Mouse (Mus musculus): Measurements from ENCODE around the gene Ttc9b. TPM values are rescaled to one million over a fixed set of nuclear protein-coding genes. Genes with fewer than 3 reads are reported as not detected.
A peak's percentile ranks its signal among the peaks of the same experiment; 100 is the strongest.
"Not testable (repeated sequence)": the region's sequence is repeated elsewhere in the genome, so short reads cannot be mapped to it uniquely, and the experiment has no call there.

Gene Ttc9b
- total RNA-seq, 2 experiments from 2014 or later: 80.0 to 91.0 TPM

DNA sequence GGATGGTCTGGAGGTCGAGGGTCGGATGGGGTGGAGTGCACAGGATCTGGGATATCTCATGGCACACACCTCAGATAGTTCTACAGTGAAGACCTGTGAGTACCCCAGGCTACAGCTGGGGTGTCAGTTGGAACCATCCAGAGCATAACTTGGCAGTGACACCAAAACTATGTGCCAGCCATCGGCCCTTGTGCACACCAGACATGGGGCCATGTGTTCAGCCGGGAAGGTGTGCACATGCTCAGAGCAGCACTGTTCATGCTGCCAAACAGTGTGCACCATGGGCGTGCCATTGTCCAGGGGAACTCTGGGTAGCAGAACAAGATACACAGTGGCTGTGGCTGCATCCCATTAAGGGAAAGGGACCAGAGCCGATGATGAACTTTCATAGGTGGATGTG is 19.0 kb upstream of the Ttc9b start:
- intact Hi-C loops (cut with DNase I): no loop called here
- no peak for DNase-seq

DNA sequence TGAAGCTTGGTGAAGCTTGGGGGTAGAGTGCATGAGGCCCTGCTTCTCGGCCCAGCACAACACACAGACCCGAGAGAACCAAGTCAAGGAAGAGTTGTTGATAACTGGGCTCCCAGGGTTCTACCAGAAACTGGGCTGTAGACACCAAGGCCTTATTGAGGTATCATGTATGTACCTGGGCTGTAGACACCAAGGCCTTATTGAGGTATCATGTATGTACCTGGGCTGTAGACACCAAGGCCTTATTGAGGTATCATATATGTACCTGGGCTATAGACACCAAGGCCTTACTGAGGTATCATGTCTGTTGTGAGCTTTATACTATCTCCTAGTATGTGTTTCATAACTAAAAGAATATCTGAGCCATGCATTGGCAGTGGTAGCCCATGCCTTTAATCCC is 18.6 kb upstream of the Ttc9b start:
- intact Hi-C loops (cut with DNase I); DNase-seq: not testable (repeated sequence)

DNA sequence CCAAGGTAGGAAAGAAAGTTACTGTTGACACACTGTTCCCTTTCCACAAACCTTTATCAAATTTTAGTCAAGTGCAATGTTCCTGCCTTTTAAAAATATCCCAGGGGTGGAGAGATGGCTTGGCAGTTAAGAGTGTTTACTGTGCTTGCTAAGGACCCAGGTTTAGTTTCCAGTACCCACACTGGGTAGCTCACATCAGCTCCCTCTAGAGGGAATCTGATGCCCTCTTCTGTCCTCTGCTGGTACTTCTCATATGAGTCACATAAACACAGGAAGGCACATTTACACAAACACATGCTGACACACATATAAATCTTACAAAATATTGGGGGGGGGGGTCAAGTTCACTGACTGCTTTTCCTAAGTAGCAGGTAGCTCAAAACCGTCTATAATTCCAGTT is 9.2 kb upstream of the Ttc9b start:
- intact Hi-C loops (cut with DNase I): no loop called here
- DNase-seq: no peak

DNA sequence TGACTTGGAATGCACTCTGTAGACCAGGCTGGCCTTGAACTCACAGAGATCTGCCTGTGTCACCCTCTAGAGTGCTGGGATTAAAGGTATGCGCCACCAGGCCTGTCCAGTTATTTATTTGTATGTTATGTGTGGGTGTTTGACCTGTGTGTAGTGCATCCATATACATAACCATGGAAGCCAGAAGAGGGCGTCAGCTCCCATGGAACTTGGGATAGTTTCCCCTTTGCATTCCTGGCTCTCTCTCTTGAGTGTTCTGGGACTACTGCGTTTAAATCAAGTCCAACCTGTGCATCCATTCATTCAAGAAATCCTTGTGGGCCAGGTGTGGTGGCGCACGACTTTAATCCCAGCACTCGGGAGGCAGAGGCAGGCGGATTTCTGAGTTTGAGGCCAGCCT is 7.2 kb upstream of the Ttc9b start:
- DNase-seq: no peak
- intact Hi-C loops (cut with DNase I): no loop called here

DNA sequence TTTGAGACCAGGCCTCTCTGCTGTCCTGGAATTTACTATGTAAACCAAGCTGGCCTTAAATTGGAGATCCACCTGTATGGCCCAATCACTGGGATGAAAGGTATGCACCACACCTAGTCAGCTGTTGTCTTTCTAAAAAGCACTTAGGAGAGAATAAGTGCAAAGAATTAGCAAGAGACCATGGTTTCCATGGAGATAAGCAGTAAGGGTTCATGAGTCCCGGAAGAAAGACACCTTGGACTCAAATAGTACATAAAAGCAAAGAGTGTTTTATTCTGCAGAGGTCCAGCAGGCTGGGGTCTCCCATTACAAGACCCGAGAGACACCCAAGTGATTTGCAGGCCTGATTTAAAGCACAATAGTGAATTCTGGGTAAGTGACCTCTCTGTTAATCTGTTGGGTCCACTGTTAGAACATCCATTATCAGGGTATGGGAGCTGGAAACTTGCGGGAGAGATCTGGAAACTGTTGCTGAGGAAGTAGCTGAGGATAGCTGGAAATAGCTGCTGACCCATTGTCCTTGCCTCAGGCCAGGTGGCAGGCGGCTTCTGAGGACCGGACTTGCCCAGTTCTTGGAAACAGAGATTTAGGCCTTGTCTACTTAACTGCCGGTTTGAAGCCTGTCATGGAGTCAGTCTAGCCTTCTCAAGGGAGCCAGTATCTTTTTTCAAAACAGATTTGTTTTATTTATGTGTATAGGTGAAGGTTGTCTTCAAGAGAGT is 6.3 kb upstream of the Ttc9b start:
- intact Hi-C loops (cut with DNase I): no loop called here
- DNase-seq: no peak

DNA sequence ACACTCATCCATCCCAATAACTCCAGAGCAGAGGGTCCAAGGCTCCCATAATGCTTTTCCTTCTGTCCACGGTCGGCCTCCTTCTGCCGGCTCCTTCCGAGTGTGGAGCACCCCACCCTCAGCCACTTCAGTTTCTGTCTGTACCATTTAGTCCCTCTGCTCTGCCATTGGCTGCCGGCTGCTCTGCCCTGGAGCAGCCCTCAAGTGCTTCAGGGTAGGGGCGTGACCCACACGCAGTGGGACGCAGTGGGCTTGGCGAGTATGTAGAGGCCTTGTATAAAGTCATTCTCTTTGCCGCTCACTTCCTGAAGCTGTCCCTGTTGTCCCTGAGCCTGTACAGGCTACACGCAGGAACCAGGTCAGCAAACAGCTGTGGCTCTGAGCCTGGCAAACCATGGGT is 4.0 kb upstream of the Ttc9b start:
- intact Hi-C loops (cut with DNase I): no loop called here
- no peak for DNase-seq

DNA sequence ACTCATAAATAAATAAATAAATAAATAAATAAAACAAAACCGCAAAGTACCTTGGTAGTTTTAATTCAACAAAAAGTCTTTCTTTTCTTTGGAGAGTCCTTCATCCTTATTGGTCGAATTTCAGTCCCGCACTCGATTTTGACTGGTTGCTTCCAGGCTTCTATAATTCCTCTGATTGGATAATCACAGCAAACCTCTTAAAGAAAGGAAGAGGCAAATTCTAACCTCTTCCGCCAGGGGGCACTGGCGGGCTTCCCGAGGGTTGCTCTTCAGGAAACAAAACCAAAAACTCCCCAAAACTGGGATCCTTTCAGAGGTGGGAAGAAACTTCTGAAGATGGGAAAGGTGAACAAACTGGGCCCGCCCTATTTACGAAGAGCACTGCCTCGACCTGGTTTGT is 2.8 kb upstream of the Ttc9b start:
- intact Hi-C loops (cut with DNase I): no loop called here
- DNase-seq: peak; percentile 87

DNA sequence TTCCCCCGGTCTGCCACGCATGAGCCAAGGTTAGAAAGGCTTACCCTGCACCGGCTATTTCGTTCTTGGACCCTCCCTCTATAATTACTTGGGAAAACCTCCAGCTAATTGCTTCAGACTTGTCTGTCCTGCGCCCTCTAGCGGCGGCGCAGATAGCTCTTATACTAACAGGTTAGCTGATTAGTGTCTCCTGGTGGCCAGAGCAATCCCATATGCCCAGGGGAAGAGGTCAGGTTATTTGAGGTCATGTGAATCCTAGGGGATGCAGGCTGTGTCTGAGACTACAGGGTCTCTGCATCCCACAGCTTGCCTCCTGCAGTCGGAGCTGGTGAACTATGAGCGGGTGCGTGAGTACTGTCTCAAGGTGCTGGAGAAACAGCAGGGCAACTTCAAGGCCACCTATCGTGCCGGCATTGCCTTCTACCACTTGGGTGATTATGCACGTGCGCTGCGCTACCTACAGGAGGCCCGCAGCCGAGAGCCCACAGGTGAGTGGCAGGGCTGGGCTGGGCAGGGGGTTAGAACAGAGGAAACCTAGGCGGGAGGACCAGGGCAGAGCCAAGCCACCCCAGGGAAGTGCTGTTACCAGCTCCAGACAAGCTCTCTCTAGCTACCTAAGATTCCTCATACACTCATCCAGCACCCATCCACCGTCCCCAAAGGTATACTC is 1.0 kb downstream of the Ttc9b start:
- DNase-seq: peak; percentile 57
- intact Hi-C loops (cut with DNase I): no loop called here

DNA sequence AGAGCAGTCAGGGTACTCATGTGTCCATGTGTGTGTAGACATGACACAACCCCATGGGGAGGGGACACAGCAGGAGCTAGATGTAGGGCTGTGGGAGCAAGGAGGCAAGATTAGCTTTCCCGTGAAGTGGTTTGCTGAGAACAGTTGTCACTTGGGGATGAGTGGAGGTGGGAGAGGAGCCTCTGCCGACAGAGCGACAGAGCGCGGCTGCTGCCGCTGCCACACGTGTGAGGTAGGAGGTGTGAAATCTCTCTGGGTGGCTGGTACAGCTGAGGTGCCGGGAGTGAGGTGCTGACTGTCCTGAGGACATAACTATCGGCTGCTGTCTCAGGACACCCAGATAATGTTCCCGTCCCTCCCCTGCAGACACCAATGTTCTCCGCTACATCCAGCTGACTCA is 1.8 kb downstream of the Ttc9b start:
- intact Hi-C loops (cut with DNase I): no loop called here
- DNase-seq: no peak

DNA sequence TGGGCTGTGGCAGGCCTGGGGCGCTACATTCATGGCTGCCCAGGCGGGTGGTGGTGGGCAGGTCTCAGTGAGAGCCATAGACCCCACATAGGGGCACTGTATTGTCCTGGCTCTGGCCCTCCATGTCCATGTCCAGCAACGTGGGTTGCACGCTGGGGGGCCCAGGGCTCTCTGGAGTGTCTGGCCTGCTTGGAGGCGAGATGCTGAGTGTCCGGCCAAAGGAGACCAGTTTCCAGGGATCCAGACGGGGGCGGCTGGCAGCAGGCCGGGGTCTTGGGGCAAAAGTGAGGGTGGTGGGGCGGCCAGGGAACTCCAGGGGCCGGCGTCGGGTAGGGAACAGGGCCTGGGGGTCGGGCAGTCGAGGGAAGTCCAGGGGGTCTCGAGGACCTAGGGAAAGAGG is 2.9 kb downstream of the Ttc9b start:
- no peak for DNase-seq
- intact Hi-C loops (cut with DNase I): no loop called here

DNA sequence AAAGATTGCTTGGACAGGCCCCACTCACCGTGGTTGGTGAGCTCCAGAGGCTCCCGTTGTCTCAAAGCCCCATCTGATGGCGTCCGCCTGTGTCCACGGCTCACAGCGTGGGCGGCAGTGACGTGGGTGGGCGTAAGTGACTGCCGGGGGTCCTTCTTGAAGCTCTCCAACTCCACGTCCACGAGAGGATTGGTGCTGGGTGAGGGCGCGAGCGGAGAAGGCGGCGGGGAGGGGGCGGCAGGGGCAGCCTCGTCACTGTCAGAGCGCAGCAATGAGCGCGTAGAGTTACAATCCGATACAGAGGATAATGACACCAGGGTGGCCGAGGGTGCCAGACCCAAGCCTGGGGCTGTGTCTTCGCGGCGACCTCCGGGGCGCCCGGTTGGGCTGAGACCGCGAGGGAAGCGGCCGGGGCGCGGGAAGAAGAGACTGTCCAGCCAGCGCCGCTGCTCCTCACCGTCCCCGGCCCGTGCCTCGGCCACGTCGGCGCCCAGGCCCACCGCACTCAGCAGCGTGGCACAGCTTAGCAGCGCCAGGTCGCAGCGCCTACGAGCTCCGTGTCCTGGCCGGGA is 4.2 kb downstream of the Ttc9b start:
- intact Hi-C loops (cut with DNase I): no loop called here
- no peak for DNase-seq

DNA sequence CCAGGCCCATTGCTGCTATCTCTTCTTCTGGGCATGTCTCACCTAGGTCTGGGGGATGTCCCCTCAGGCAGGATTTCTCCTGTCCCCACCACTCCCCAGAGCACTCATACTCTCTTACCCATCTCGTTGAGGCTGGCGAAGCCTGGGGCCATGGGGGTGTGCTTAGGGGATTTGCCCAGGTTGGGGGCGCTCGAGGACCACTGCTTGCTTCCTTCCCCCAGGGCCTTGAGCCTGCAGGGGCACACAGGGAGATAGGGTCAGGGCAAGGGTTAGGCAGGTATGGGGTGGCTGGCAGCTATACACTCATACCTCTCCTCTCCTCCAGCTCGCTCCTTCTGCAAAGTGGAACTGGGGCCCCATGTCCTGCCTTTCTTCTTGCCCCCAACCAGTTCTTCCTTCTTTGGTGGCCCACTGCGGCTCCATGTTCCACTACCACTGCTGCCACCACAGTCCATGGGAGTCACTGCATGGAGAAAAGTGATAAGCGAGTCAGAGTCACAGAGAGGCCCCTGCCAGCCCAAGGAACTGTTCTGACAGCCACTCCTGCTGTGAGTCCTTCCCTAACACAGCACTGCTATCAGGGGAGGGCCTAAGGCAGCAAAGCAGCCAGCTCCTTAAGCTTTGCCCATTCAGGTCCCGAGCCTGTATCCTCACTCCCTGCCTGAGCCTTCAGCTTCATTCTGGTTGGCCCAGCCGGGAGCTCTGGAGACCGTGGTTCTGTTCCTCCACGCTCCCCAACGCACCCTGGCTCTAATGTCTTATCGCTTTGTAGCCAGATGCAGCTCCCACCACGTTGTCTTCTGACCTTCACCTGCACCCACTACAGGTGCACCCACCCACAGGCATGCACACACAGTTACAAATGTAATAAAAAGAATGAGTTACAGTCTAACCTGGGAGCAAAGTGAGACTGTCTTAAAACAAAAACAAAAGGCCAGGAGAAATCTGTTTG is 5.3 kb downstream of the Ttc9b start:
- no peak for DNase-seq
- intact Hi-C loops (cut with DNase I): no loop called here

DNA sequence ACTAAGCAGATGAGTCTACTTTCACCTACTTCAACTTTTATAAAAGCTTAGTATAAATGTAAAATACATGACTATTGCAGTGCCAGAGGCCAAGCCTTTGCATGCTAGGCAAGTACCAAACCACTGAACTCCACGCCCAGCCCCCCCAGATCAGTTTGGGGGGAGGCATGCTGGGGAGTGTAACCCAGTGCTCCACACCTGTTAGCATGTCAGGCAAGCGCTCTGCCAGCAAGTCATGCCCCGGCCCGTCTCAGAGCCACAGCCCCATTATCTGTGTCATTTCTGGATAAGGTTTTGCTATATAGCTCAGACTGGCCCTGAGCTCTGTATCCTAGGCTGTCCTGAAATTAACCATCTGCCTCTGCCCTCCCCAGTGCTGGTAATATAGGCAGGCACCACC is 8.3 kb downstream of the Ttc9b start:
- no peak for DNase-seq
- intact Hi-C loops (cut with DNase I): no loop called here

DNA sequence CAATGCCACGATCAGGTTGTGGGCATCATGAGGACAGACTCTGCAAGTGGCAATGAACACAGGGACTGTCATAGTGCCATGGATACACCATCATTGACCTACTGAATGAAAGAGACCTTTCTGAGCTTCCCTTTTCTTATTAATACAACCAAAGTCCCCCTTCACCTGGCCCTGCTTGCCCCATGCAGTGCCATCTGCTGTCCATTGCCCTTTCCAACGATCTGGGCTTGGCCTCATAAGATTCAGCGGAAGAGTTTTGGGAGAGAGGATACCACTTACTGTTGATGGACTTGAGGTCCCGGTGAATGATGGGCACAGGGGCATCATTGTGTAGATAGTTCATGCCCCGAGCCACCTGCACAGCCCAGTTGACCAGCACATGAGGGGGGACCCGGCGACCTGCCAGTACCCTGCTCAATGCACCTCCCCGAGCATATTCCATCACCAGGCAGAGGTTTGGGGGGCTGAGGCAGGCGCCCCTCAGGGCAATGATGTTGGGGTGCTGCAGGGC is 19.4 kb downstream of the Ttc9b start:
- intact Hi-C loops (cut with DNase I): no loop called here
- peak; percentile 29 for DNase-seq

DNA sequence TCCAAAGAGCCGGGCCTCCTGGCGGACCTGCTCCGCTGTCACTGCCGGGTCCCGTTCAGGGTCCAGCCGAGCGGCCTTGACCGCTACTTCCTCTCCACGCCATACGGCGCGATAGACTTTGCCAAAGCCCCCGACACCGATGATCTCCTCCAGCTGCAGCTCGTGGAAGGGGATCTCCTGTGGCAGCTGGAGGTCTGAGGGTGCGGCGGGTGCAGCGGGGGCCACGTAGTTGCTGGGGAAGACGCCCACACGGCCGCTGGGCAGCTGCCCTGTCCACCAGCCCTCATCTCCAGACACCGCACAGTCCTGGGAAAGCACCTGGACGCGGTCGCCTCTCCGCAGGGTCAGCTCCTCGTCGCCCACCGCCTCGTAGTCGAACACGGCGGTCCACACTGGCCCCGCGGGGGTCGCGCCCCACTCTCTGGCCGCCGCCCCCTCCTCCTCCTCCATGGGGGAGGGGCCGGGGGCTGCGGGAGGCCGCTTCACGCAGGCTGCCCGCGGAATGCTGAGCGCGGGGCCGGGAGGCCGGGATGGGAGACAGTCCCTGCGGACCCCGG is 19.9 kb downstream of the Ttc9b start:
- intact Hi-C loops (cut with DNase I): no loop called here
- peak; percentile 43 for DNase-seq

DNA sequence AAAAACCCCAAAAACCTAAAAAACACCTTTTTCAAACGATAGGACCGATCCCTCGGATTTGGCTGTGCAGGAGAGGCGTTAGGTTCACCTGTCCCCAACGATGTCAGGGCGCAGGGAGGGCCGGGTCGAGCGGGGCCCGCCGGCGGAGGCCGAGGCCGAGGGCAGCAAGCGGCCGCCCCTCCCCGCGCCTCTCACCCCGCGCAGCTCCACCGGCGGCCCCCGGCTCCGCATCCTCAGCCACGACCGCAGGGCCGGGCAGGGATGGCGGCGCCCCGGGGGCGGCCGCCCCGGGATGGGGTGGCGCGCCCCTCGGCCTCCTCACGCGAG is 20.4 kb downstream of the Ttc9b start:
- DNase-seq: no peak
- intact Hi-C loops (cut with DNase I): no loop called here

DNA sequence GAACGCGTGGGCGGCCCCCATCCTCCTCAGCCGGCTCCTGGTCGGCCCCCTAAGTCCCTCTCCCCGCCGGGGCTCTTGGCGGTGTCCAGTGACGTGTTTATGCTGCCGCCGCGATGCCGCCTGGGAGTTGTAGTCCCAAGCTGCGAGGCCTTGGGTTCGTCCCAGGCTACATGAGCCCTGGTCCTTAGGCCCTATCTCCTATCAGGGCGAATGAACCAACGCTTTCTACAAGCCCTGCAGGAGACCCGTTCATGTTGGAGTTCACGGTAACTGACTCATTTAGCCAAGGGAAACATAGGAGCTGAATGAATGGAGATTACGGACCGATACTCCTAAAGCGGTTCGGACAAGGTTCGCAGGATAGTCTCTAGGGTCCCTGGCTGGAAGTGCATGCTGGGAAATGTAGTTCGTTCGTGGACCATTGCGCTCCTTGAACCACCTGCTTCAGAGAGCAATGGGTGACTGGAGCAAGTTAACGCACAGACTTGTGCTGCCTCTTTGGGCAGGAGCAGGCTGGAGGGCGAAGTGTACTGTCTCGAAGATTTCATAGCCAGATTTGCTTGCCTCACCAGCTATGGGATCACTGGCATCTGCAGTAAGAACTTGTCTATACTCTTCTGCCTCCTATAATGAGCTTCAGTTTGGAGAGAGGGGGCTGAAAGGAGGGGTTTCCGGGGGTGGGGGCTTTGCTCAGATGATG is 21.0 kb downstream of the Ttc9b start, which contains the start of gene Map3k10:
Gene Map3k10, minus strand, starts transcription at position 77 of the 700 bp plus-strand sequence.
- intact Hi-C loops (cut with DNase I): no loop called here
- peak; percentile 95 for DNase-seq

DNA sequence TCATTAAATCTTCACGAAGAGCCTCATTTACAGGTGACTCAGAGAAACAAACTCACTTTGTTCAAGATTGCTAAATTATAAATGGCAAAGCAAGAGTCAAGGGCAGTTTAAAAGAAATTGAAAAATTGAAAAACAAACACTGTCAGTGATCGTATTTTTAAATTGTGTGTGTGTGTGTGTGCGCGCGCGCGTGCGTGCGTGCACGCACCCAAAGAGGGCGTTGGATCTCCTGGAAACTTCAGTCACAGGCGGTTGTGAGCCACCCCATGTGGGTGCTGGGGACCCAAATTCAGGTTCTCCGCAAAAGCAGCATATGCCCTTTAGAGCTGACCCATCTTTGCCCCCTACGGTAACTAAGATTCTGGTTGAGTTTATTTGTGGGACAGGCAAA is 21.5 kb downstream of the Ttc9b start:
- no peak for DNase-seq

DNA sequence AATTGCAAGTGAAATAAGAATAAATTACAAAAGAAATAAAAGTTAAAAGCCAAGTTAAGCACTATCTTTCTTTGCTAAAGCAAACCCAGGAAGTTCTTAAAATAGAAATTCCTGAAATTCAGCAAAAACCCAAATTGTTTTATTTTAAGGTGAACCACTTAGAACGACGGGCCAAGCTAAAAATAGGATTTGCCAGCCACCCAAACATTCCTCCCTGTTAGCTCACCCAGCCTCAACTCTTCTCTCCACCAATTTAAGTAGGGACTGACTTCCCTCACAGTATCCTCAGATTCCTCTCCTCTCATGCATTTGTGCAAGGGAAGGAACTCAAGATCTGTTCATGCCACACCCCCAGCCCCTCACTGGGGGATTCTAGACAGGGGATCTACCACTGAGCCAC is 29.5 kb downstream of the Ttc9b start:
- intact Hi-C loops (cut with DNase I): no loop called here
- no peak for DNase-seq

More for the DNA sequence above, 21.5 kb downstream of the Ttc9b start:
- intact Hi-C loops (cut with DNase I): no loop called here

DNA sequence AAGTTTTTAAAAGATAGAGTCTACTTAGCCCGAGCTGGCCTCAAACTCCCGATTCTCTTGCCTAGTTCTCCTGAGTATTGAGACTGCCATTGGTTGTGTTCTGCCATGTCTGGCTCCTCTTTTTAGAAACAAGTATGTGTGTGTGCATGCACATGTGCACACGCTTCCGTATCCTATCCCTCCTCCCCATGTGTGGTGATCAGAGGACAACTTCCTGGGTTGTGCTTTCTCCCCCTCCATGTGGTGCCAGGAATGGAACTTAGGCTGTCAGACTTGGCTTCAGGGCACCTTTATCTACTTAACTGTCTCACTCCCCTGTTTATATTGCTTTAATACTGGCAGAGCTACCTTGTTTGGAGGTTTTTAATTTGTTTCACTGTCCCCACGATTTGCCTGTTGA is 31.5 kb downstream of the Ttc9b start:
- intact Hi-C loops (cut with DNase I): no loop called here
- DNase-seq: no peak

Measured in left cerebral cortex, postnatal 4 days (tissue).